Mouse (Mus musculus) cerebellum, adult (tissue): Measurements from ENCODE around the gene Fry.

Source experiments
- ATAC-seq: cut with Nextera tagmentation; 2 replicates; pipeline ENCODE4 v1.9.2; 2017; ENCODE audit warnings: mild to moderate bottlenecking, moderate library complexity, mixed read lengths; ENCODE audit not compliant: insufficient number of reproducible peaks, low FRiP score, low TSS enrichment

Fry gene

DNA sequence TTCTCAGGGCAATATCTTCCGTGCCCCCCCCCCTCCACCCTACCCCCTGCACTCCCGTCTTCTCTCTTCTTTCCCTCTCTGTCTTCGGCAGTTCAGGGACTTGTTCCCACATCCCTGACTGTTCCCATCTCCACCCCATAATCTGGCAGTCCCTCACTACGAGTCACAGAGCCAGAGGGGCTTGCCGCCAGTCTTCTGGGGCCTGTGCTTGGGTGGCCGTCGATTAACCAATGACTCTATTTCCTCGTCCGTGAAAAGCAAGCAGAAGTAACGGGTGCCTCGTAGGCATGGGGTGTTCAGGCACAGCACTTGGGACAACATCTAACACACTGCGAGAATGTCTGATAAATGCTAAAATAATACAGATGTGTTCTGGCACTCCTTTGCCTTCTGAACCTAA, 144.7 kb downstream of the Fry start:
- ATAC-seq, result no peak

DNA sequence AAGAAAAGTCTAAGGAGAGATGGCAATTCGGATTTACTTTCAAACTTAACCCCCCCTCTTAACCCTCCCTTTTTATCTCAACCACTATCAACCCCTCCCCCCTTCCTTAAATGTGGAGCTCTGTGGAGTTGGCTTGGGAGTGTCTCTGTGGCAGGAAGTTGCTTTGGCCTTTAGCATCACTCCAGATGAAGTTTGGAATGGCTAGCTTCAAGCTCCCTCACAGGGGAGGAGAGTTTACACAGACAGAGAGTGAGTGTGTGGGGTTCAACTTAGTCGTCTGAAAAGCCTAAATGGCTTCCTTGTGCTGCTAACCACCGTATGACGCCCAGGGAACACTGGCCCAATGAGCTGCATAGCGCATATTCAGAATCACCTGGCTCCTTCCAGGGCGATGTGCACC, 145.2 kb downstream of the Fry start:
- no peak for ATAC-seq

DNA sequence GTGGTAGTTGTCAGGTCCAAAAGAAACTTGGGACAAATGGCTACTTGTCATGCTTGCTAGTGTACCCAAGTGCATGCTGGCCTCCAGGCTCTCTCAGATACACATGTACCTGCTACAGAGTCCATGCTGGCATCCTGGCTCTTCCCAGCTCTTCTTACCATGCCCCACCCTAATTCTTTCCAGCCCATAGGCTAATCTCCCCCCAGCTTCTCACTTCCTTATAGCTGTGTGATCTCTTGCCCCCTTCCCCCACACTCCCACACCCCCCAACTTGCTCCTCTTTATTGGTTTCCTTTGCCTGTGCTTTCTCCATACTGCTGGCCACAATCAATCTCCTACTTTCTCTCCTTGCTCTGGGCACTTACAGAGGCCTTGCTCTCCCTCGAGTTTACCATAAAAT, 146.6 kb downstream of the Fry start:
- ATAC-seq, result no peak

DNA sequence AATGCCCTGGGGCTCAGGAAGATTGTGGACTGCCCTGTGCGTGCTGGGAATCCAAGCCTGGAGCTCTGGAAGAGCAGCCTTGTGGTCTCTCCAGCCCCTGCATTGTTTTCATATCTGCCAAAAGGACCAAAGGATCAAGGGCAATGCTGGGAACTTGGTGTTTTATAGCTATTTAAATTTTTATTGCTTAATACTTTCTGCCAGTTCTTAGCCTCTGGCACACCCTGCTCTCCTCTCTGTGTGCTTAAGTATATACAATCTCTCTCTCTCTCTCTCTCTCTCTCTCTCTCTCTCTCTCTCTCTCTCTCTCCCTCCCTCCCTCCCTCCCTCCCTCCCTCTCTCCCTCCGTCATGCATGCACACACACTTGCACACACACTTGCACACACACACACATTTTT, 147.5 kb downstream of the Fry start:
- no peak for ATAC-seq

DNA sequence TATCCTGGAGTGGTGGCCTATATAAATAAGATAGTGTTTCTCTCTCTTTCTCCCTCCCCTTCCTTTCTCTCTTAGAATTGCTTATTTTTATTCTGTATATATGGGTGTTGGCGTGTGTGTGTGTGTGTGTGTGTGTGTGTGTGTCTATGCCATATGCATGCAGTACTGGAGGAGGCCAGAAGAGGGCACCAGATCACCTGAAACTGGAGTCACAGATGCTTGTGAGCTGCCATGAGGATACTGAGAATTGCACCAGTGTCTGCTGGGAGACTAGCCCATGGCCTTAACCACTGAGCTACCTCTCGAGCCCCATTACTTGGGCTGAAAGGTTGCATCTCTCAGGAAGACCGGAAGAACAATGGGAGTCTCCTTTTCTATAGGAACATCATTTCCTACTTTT, 149.8 kb downstream of the Fry start:
- ATAC-seq, result no peak

DNA sequence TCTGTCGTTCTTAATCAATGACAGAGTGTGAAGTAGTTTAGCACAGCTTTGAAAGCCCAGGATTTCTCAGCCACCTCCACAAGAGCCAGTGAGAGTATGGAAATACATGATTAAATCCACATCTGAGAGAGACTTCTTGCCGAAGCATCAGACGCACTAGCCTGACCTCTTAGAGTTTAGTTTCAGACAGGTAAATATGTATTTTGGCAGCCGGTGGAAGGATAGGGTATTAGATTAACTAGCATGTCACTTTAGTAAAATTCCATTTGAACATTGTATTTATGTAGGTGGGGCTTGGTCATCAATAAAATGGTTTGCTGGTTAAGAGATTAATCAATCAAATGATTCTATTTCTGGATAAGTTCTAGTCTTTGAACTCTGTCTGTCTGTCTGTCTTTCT, 152.0 kb downstream of the Fry start:
- ATAC-seq, result no peak

DNA sequence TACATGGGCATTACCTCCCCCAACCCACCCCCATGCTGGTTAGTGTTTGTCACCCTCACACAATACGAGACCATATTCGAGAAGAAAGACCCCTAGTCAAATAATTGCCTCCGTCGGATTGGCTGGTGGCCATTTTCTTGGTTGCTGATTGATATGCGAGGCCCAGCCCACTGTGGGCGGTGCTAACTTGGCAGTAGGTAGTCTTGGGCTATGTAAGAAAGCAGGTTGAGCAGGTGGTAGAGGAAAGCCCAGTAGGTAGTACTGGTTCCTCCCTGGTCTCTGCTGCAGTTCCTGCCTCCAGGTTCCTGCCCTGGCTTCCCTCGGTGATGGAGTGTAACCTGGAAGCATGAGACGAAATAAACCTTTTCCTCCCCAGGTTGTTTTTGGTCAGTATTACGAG, 153.7 kb downstream of the Fry start:
- ATAC-seq, result no peak

DNA sequence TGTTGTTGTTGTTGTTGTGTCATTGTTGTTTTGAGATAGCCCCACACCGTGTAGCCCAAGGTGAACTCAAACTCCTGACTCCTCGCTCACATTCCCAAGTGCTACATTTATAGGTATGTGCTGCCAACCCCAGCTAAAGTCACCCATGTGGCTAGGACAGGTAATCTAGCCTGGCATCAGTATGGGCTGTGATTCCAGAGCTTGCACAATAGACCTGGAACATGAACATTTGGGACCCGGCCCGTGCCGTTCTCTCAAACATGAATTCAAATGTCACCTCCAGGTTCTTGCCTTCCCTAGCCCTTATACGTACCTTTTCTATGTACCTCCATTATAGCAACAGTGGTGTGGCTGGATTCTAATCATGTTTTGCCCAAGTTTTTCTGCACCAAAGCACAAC, 156.9 kb downstream of the Fry start:
- no peak for ATAC-seq

DNA sequence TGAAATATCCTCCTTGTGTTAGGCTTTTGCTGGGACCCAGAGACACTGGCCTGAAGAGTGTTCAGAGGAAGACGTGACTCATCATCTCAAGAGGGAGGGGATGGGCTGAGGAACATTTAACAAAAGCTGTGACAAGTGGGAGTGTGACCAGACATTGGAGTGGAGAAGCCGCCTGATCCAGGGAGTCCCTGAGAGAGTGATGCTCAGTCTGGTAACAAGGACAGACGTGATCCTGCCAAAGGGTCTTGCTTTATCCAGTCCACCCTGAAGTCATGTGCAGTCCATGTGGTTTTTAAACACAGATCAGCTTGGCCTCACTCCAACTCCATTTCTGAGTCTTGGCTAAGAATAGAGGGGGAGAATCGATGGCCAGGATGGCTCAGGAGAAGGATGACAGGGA, 158.2 kb downstream of the Fry start:
- no peak; the same call in 1 of the 2 replicates for ATAC-seq

DNA sequence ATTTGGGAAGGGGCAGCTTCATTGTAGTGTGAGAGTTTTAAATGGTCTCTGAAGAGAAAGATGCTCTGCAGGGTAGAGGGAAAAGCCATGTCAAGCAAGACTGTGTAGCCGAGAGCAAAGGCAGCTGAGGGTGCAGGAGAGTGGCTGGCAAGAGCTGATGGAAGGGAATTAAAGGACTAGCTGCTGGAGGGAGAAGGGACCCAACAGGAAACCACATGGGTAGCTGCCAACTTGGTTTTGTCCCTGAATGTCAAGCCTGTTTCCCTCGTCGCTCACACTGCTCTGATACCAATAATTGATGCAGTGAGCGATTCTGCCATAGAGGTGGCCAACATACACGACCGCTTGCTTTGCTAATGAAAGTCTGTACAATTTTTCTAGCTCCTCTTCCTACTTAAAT, 160.9 kb downstream of the Fry start:
- no peak for ATAC-seq

DNA sequence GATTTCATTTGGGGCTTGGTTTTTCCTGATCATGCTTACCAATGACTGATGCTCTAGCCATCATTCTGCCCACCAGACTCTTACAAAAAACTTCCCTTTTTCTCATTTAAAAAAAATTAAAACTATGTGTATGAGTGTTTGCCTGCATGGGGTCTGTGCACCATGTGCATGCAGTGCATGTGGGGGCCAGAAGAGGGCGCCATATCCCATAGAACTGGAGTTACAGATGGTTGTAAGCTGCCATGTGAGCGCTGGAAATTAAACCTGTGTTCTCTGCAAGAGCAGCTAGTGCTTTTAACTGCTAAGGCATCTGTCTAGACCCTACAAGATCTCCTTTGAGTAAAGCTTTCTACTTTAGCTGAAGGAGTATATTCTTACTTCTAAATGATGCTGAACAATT, 162.6 kb downstream of the Fry start:
- no peak for ATAC-seq

DNA sequence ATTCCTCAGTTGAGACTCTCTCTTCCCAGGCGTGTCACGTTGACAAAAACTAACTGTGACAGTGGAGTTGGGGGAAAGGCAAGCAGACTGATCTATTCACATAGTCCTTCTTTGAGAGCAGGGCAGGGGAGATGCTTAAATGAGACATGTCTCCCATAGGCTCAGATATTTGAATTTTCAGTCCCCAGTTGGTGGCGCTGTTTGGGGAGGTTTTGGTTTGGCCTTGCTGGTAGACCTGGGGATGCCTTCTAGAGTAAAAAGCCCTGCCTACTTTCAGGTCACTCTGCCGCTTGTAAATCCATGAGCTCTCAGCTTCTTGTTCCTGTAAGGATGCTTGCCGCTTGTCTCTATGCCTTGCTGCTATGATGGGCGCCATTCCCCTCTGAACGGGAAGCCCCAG, 163.6 kb downstream of the Fry start:
- no peak for ATAC-seq

DNA sequence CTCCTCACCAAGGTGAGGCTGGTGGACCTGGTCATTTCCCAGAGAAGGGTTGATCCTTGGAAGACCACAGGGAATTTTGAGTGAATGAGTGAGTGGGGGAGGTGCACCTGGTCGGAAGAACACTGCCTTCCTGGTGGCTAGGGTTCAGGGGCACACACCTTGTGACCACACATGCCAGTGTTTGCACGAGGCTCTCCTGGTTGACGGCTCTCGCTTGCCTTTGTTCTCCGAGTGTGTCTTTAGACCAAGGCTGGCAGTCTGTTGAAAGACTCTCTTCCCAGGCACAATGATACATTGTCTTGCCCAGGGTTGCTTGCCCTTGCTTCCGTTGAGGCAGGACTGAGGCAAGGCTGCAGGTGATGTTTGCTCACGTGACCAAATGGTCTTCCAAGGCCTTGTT, 169.5 kb downstream of the Fry start:
- no peak for ATAC-seq

DNA sequence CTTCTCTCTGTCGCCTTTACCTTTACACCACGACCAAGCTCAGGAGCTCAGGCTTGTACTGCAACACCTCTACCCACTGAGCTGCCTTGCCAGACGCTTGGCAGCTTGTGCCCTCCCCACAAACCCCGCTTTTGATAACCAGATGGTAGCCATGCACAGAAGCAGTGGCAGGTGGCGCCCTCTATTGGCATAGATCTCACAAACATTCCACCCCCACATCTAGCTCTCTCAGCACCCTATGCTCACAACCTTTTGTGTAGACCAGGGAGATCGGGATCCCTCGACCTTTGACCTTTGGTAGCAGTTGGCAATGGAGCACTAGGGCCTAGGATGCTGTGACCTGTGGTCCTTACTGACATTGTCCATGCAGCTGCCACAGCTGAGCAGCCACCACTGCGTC, 171.2 kb downstream of the Fry start:
- no peak for ATAC-seq

DNA sequence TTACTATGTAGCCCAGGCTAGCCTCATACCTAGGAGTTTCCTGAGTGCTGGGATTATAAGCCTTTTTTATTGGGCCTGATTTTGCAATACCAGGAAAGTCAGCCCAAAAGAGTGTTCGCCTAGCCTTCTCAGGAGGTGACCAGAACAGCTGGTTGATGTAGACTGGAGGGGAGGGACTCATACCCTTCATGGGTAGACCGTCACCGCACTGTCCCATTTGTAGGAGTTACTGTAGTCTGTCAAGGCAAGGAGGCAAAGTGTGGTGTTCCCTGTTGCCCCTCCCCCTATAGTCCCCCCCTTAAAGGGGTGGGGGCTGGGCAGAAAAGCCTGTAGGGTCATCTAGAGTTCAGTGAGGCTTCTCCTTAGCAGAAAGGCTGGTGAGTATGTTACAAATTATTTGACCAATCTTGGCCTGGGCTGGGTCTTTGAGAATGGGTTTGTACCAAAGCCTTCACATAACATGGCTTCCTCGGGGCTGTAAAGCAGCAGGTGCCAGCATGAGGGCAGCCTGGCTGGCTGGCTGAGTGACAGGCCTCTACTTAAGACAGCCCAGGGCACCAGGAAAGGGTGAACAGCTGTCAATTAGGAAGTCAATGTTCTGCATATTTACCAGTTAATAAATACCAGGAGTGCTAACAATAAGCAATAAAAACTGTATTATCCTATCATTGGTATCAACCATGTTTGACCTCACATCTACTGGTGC, 172.2 kb downstream of the Fry start:
- ATAC-seq, result 0 out of 2 replicates have a peak, but pooled peaks have one; percentile 10

DNA sequence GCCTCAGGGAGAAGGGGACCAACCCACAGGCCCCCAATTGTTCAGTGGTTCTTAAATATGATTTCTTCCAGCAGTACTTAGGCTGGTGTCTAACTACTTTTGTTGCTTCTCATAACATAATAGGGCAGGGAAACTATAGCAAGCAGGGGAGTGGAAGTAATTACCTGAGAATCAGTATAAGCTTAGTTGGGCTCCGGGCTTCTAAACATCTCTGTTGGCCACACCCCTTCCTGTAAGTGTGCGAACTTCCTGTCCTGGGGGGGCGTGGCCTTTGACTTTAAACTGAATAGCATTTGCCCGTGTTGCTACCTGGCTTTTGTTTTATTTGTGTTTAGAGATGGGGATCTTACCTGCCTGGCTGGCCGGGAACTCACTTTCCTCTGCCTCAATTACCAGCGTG, 172.8 kb downstream of the Fry start:
- ATAC-seq, result no peak

DNA sequence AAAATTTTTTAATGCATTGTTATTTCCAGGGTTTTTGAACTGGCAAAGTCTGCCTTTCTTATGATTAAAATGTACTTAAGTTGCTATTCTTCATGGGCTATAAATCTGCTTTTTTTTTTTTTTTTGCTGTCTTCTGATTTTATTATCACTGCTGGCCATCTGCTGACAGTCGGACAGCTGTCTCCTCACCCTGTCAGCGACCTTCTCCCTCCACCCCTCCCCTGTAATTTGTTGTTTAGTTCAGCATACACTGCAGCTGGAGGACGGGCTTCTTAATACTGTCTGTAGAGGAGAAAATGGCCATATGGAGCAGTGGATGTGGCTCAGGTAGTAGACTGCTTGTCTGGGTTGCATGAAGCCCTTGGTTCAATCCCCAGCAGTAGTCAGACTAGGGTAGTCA, 173.7 kb downstream of the Fry start:
- no peak for ATAC-seq

DNA sequence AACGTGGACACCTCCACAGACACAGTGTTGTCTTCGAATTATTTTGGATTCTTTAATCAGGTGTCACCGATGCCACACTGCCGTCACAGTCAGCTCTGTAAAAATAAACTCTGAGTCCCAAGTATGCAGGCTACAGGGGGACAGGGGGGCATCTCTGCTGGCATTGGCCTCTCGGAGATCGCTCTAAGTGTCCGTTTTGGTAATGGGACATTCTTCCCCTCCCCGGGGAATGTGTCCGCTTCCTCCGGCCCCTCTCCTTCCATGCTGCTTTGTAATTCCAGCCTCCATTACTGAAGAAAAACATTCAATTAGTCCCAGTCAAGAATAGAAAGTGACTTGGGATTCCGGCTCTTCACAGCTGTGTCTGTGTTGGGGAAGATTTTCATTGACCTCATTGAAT, 175.9 kb downstream of the Fry start:
- no peak for ATAC-seq

DNA sequence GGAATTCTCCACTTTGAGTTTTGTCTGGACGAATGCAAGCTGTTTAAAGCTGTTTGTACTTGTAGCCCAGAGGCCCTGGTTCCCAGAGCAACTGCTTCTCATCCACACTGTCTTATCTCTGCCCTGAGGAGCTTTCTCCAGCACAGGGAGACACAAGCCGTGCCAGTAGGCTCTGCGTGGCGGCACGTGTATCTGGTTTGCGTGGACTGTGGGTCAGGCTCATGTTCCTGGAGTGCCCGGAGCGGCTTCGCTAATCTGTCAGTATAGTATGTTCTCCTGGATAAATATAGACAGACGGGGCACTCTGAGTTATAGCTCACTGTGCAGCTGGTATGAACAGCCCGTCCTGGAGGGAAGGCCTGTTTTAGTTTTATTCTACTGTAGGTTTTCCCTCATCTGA, 176.7 kb downstream of the Fry start:
- no peak for ATAC-seq

DNA sequence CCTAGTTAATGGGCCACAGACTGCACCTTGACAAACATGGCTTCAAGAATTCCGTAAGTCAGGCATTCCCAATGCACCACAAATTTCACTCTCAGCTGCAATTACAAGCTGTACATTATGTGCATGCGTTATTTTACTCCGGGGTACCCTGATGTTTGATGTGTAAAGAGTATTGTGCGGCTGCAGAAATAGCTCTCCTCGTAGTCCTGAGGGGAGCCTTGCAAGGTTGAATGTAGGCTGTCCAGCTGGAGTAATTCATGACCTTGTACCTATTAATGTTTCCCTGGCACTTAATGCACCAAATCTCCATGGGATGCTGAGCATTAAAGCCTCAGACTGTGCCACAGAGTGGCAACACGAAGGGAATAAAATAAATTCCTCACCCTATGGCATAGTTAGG, 180.5 kb downstream of the Fry start:
- no peak for ATAC-seq

DNA sequence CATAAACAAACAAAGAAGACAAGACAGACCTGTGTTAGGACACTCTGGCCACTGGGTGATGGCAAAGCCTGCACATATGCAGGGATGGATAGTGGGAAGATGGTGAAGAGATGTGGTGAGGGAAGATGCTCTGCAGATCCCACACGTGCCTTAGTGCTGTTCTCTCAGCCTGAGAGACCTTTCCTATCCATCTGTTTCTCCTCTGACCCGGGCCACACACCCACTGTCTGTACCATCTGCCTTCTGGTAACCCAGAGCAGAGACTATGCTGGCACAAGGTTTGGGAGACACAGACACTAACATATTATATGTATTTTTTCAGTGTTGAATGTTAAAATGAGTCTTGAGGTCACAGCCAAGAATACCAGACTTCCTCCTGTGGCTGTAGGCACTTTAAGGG, 183.7 kb downstream of the Fry start:
- ATAC-seq, result peak; percentile 71; the same call in 1 of the 2 replicates

DNA sequence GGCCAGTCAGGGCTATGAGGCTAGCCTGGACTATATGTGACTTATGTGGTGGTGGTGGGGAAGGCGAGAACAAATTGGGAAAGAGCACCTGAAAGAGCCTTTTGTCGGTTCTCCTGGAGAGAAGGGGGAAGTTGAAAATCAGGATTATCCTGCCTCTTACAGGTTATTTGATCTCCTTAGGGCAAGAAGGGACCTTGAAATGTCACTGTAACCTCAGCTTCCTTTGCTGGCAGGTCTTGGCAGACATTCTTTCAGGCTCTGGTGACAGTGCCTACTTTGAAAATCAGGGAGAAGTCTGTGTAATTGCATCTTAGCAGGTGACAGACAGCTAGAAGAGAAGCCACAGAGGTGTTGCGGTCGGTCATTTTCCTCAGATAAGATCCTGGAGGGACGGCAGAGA, 184.6 kb downstream of the Fry start:
- ATAC-seq, result no peak

DNA sequence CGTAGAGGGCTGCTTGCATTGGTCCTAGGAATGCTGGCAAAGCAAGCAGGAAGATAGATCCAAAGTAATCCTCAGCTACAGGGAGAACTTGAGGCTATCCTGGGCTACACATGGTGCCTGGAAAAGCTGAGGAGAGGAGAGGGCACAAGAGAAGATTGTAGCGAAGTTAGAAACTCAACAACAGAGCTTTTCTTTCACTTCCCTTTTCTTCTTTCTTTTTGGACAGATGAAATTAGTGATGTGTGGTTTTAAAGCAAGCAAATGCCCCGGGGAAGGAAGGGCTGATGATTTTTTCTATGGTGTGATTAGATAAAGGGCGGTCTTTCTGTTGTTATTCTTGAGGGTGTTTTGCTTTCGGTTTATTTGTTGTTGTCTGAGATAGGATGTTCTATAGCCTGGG, 188.1 kb downstream of the Fry start:
- no peak for ATAC-seq
